Mouse (Mus musculus) hindbrain, embryonic 14.5 days (tissue): ENCODE measurements at regions not wholly inside any gene's neighbourhood (a gene's known extent, or its start where the extent isn't known, plus 50 kb on each side); places are given as distances from the start of the nearest gene placed in this dataset.

Experiments used
- ATAC-seq: fragments of 200-750 bp; cut with Nextera tagmentation; 2 replicates; pipeline ENCODE4 v1.8.0; 2017; ENCODE audit warnings: moderate number of reproducible peaks, mild to moderate bottlenecking, moderate TSS enrichment, moderate library complexity; ENCODE audit not compliant: low FRiP score
- DNase-seq: peaks from one replicate; pipeline ENCODE4 v3.0.0-alpha.2; 2015; ENCODE audit warnings: low spot score
- H3K27ac ChIP-seq: fragments of 300-500 bp; sonication (generic); 2 replicates; pipeline ENCODE4 v1.5.1; 2014; ENCODE audit warnings: mild to moderate bottlenecking, moderate library complexity
- H3K27me3 ChIP-seq: fragments of 300-500 bp; sonication (generic); 2 replicates; pipeline ENCODE4 v1.6.1; 2014; ENCODE audit warnings: mild to moderate bottlenecking, low read length, mixed read lengths; ENCODE audit not compliant: control insufficient read depth, insufficient read depth
- H3K36me3 ChIP-seq: fragments of 300-500 bp; sonication (generic); replicated peaks from 2 replicates; pipeline ENCODE4 v1.6.1; 2014; ENCODE audit not compliant: control insufficient read depth, insufficient read depth
- H3K4me1 ChIP-seq: fragments of 300-500 bp; sonication (generic); replicated peaks from 2 replicates; pipeline ENCODE4 v1.6.1; 2014; ENCODE audit warnings: antibody characterized with exemption, low read length, mixed read lengths; ENCODE audit not compliant: control insufficient read depth, insufficient read depth
- H3K4me2 ChIP-seq: fragments of 300-500 bp; sonication (generic); replicated peaks from 2 replicates; pipeline ENCODE4 v1.6.1; 2014; ENCODE audit warnings: mild to moderate bottlenecking, moderate library complexity
- H3K4me3 ChIP-seq: fragments of 300-500 bp; sonication (generic); replicated peaks from 2 replicates; pipeline ENCODE4 v1.5.1; 2014; ENCODE audit warnings: mild to moderate bottlenecking, low read length
- H3K9ac ChIP-seq: fragments of 300-500 bp; sonication (generic); 2 replicates; pipeline ENCODE4 v1.6.1; 2014
- H3K9me3 ChIP-seq: fragments of 300-500 bp; sonication (generic); 2 replicates; pipeline ENCODE4 v1.6.1; 2016; ENCODE audit warnings: low read length; ENCODE audit not compliant: control insufficient read depth
- WGBS: fragments of 180-500 bp; shearing (Covaris S2); extraction: QIAGEN DNeasy Blood & Tissue Kit; methylation state at CpG from one replicate; pipeline ENCODE4 v1.1.7; 2014; 5-methylcytosine and 5-hydroxymethylcytosine counted together

- no peaks in the 10 kb centered on the region for H3K9me3 ChIP-seq
- no peaks in the 10 kb centered on the region for H3K36me3 ChIP-seq
- H3K4me2 ChIP-seq, result no peak overlapping the region
- H3K9ac ChIP-seq, result no peak overlapping the region
- H3K4me3 ChIP-seq, result no peak overlapping the region
- H3K27ac ChIP-seq, result no peak overlapping the region
- H3K4me1 ChIP-seq, result no peaks in the 10 kb centered on the region
- no peaks in the 10 kb centered on the region for H3K27me3 ChIP-seq
- 87% methylated on average over 4 of the region's 4 CpGs for WGBS
- DNase-seq (no peak), ATAC-seq (no peak)
These were observed 502.0 kb downstream of the Sqor start for GRCm38 (mm10) chr2:123267036-123267435.

- ATAC-seq (peak; percentile 82), DNase-seq (peak; percentile 52)
- peaks cover 8% of the 10 kb centered on the region for H3K4me1 ChIP-seq
- H3K9ac ChIP-seq, result no peak overlapping the region
- WGBS, result 76% methylated on average over 9 of the region's 9 CpGs
- no peaks in the 10 kb centered on the region for H3K9me3 ChIP-seq
- H3K4me3 ChIP-seq, result no peak overlapping the region
- no peak overlapping the region for H3K27ac ChIP-seq
- no peak overlapping the region for H3K4me2 ChIP-seq
- no peaks in the 10 kb centered on the region for H3K36me3 ChIP-seq
- no peaks in the 10 kb centered on the region for H3K27me3 ChIP-seq
These were observed 510.1 kb downstream of the Sqor start for GRCm38 (mm10) chr2:123274866-123275735.

GRCm38 (mm10) chr2:123275736-123276330, 510.8 kb downstream of the Sqor start:
- Histone ChIP-seq H3K9me3 (no peaks in the 10 kb centered on the region), H3K27me3 (no peaks in the 10 kb centered on the region), H3K9ac (no peak overlapping the region), H3K4me2 (no peak overlapping the region), H3K27ac (no peak overlapping the region), H3K36me3 (no peaks in the 10 kb centered on the region), H3K4me3 (no peak overlapping the region), H3K4me1 (peaks cover 8% of the 10 kb centered on the region)
- WGBS, result 59% methylated on average over 6 of the region's 6 CpGs
- 0 out of 2 replicates have a peak, but pooled peaks have one; percentile 14 for ATAC-seq
- peak; percentile 41 for DNase-seq

- H3K27me3 ChIP-seq, result no peaks in the 10 kb centered on the region
- DNase-seq, result no peak
- H3K36me3 ChIP-seq, result no peaks in the 10 kb centered on the region
- no peak overlapping the region for H3K9ac ChIP-seq
- no peak overlapping the region for H3K4me2 ChIP-seq
- no peaks in the 10 kb centered on the region for H3K9me3 ChIP-seq
- H3K27ac ChIP-seq, result no peak overlapping the region
- H3K4me1 ChIP-seq, result no peaks in the 10 kb centered on the region
- WGBS, result 70% methylated on average over 6 of the region's 6 CpGs
- no peak overlapping the region for H3K4me3 ChIP-seq
- no peak for ATAC-seq
These were observed 546.7 kb downstream of the Sqor start for GRCm38 (mm10) chr2:123311554-123312276.

- peak; percentile 87 for ATAC-seq
- DNase-seq, result peak; percentile 96
- no peaks in the 10 kb centered on the region for H3K36me3 ChIP-seq
- no peaks in the 10 kb centered on the region for H3K9me3 ChIP-seq
- H3K9ac ChIP-seq, result no peak overlapping the region
- no peaks in the 10 kb centered on the region for H3K4me1 ChIP-seq
- H3K4me2 ChIP-seq, result no peak overlapping the region
- H3K27me3 ChIP-seq, result no peaks in the 10 kb centered on the region
- H3K4me3 ChIP-seq, result no peak overlapping the region
- H3K27ac ChIP-seq, result no peak overlapping the region
- WGBS, result 23% methylated on average over 8 of the region's 8 CpGs
These were observed 547.2 kb downstream of the Sqor start for GRCm38 (mm10) chr2:123312277-123312617.

GRCm38 (mm10) chr2:123320448-123321097, 555.5 kb downstream of the Sqor start:
- no peak for DNase-seq
- Histone ChIP-seq H3K36me3 (no peaks in the 10 kb centered on the region), H3K4me1 (no peaks in the 10 kb centered on the region), H3K4me2 (no peak overlapping the region), H3K9ac (no peak overlapping the region), H3K27me3 (no peaks in the 10 kb centered on the region), H3K27ac (no peak overlapping the region), H3K4me3 (no peak overlapping the region), H3K9me3 (no peaks in the 10 kb centered on the region)
- WGBS, result 93% methylated on average over 4 of the region's 4 CpGs
- no peak for ATAC-seq

- H3K9me3 ChIP-seq, result no peaks in the 10 kb centered on the region
- H3K4me1 ChIP-seq, result no peaks in the 10 kb centered on the region
- H3K9ac ChIP-seq, result no peak overlapping the region
- 81% methylated on average over 3 of the region's 3 CpGs for WGBS
- H3K4me2 ChIP-seq, result no peak overlapping the region
- no peak overlapping the region for H3K4me3 ChIP-seq
- DNase-seq (no peak), ATAC-seq (no peak)
- H3K27me3 ChIP-seq, result no peaks in the 10 kb centered on the region
- H3K36me3 ChIP-seq, result no peaks in the 10 kb centered on the region
- no peak overlapping the region for H3K27ac ChIP-seq
These were observed 558.7 kb downstream of the Sqor start for GRCm38 (mm10) chr2:123323769-123324168.

- H3K36me3 ChIP-seq, result no peaks in the 10 kb centered on the region
- H3K27ac ChIP-seq, result no peak overlapping the region
- no peaks in the 10 kb centered on the region for H3K4me1 ChIP-seq
- H3K27me3 ChIP-seq, result no peaks in the 10 kb centered on the region
- no peak for DNase-seq
- H3K4me2 ChIP-seq, result no peak overlapping the region
- H3K9ac ChIP-seq, result no peak overlapping the region
- WGBS, result 61% methylated on average over 2 of the region's 2 CpGs
- no peak for ATAC-seq
- H3K4me3 ChIP-seq, result no peak overlapping the region
- 0 out of 2 replicates have a peak, but pooled peaks cover 2% of the 10 kb centered on the region for H3K9me3 ChIP-seq
These were observed 559.9 kb downstream of the Sqor start for GRCm38 (mm10) chr2:123324896-123325295.
